ENCODE assay signal across 22 mouse cellular contexts in genomic region chr2:31191765-31192164, GRCm38 (mm10). TPM values are rescaled to one million over a fixed set of nuclear protein-coding genes. Genes with fewer than 3 reads are reported as not detected.
A peak's percentile ranks its signal among the peaks of the same experiment; 100 is the strongest.
DNase-seq lines count a peak whose midpoint lies in the region; ATAC-seq and TF ChIP-seq lines count a peak whose summit lies in the region.
"Had no signal": no experiment of that assay in that cellular context is flagged by ENCODE, and none has a peak within 500 bp of the region (broad histone marks: within the 10 kb centered on the region; RNA-seq: fewer than 3 reads in every experiment).

No protein-coding gene starts in this region.

- peak overlapping the region; percentile 33; the same call in 1 of the 2 replicates for H3K4me2 ChIP-seq in heart, embryonic 12.5 days
- H3K4me2 ChIP-seq in heart, embryonic 15.5 days, result peak overlapping the region; percentile 25
- no peak overlapping the region for H3K4me2 ChIP-seq in myocyte (ENCODE audit: low read depth)
- H3K4me2 ChIP-seq: embryonic facial prominence, embryonic 13.5 days; forebrain, embryonic 13.5 days had no signal

- peak overlapping the region; percentile 37; the same call in 1 of the 2 replicates for H3K9ac ChIP-seq in heart, embryonic 12.5 days
- no peak overlapping the region for H3K9ac ChIP-seq in heart, embryonic 15.5 days
- H3K9ac ChIP-seq: embryonic facial prominence, embryonic 13.5 days; forebrain, embryonic 13.5 days; forebrain, postnatal 0 days had no signal

- peak; percentile 34 to 36 for DNase-seq in heart, adult 18-20 months
- no peak for DNase-seq in heart, postnatal 36 days
- DNase-seq in heart, postnatal 25 days (ENCODE audit: low spot score), result no peak
- no peak for DNase-seq in ovary, postnatal 14 days (ENCODE audit: low spot score)
- DNase-seq: adrenal gland, postnatal 14 days; cerebellum, adult 11-12 months; cerebellum, adult 9-10 months; cerebellum, postnatal 25 days; forebrain, postnatal 0 days; gastrocnemius, postnatal 25 days; kidney, adult 11 months; kidney, adult 9 months had no signal

- no peak for ATAC-seq in heart, embryonic 12.5 days (ENCODE audit: insufficient number of reproducible peaks, low FRiP score)
- no peak for ATAC-seq in heart, embryonic 15.5 days (replicated peaks; ENCODE audit: insufficient number of reproducible peaks, insufficient read depth, low FRiP score, low read depth)
- ATAC-seq: activated CD4-positive, CD25-positive, alpha-beta regulatory T cell, adult 4 months; forebrain, embryonic 13.5 days; forebrain, postnatal 0 days; hindbrain, embryonic 16.5 days; inflammation-experienced regulatory T-cells, adult 6 months; Patski had no signal

- no peaks in the 10 kb centered on the region for H3K27me3 ChIP-seq in heart, embryonic 12.5 days (replicated peaks)
- no peaks in the 10 kb centered on the region for H3K27me3 ChIP-seq in heart, embryonic 15.5 days
- H3K27me3 ChIP-seq in myocyte (ENCODE audit: control insufficient read depth, insufficient read depth, insufficient read length), result no peaks in the 10 kb centered on the region
- H3K27me3 ChIP-seq: CH12.LX; embryonic facial prominence, embryonic 13.5 days; forebrain, embryonic 13.5 days; Patski had no signal

- whole genome bisulfite sequencing in heart, embryonic 12.5 days, result 45% methylated on average over 8 of the region's 8 CpGs
- WGBS in heart, embryonic 15.5 days, result 46% methylated on average over 8 of the region's 8 CpGs

- intact Hi-C loops in heart, postnatal 36 days (cut with DNase I), result no loop called here
- intact Hi-C loops in heart, postnatal 25 days (cut with DNase I), result no loop called here

- H3K27ac ChIP-seq in heart, embryonic 12.5 days (ENCODE audit: poor library complexity, severe bottlenecking), result peak overlapping the region; percentile 95
- peak overlapping the region; percentile 91 for H3K27ac ChIP-seq in heart, embryonic 15.5 days
- H3K27ac ChIP-seq: embryonic facial prominence, embryonic 13.5 days; forebrain, embryonic 13.5 days had no signal

- H3K4me1 ChIP-seq in heart, embryonic 12.5 days (replicated peaks), result peaks cover 41% of the 10 kb centered on the region
- H3K4me1 ChIP-seq in heart, embryonic 15.5 days (replicated peaks), result peaks cover 19% of the 10 kb centered on the region
- H3K4me1 ChIP-seq: embryonic facial prominence, embryonic 13.5 days; forebrain, embryonic 13.5 days had no signal

- H3K36me3 ChIP-seq in heart, embryonic 12.5 days, result peaks cover 76% of the 10 kb centered on the region
- H3K36me3 ChIP-seq in heart, embryonic 15.5 days, result peaks cover 59% of the 10 kb centered on the region
- peaks cover 24% of the 10 kb centered on the region for H3K36me3 ChIP-seq in myocyte (ENCODE audit: control insufficient read depth, insufficient read depth)

- H3K79me2 ChIP-seq in myocyte (ENCODE audit: control insufficient read depth, insufficient read depth), result no peaks in the 10 kb centered on the region

- H3K4me3 ChIP-seq in heart, embryonic 12.5 days, result peak overlapping the region; percentile 1; the same call in 1 of the 2 replicates
- no peak overlapping the region for H3K4me3 ChIP-seq in heart, embryonic 15.5 days
- no peak overlapping the region for H3K4me3 ChIP-seq in myocyte
- H3K4me3 ChIP-seq: embryonic facial prominence, embryonic 13.5 days; forebrain, embryonic 13.5 days had no signal

- H3ac ChIP-seq in myocyte (ENCODE audit: control insufficient read depth, insufficient read length), result no peak overlapping the region

- no peak for TF ChIP-seq POLR2A in myocyte (IDR thresholded peaks at IDR 0.05; ENCODE audit: insufficient read length, low read depth)

- H3K9me3 ChIP-seq in heart, embryonic 12.5 days (replicated peaks), result no peaks in the 10 kb centered on the region
- H3K9me3 ChIP-seq in heart, embryonic 15.5 days (replicated peaks), result no peaks in the 10 kb centered on the region
- H3K9me3 ChIP-seq: embryonic facial prominence, embryonic 13.5 days; forebrain, embryonic 13.5 days had no signal

TF ChIP-seq in myocyte, 11 proteins besides CTCF, POLR2A, EP300 and RAD21:
- no peak for TF ChIP-seq POLR2AphosphoS2 (IDR thresholded peaks at IDR 0.05; ENCODE audit: insufficient read length, low read depth)
- no peak for TF ChIP-seq SRF (IDR thresholded peaks at IDR 0.05; ENCODE audit: control insufficient read depth, insufficient read length, low read depth)
- TF ChIP-seq USF1 (IDR thresholded peaks at IDR 0.05; ENCODE audit: low read depth), result no peak
- no peak for TF ChIP-seq REST (IDR thresholded peaks at IDR 0.05; ENCODE audit: insufficient read depth, insufficient read length)
- TF ChIP-seq E2F4 (IDR thresholded peaks at IDR 0.05; ENCODE audit: insufficient read depth), result no peak
- peak in 2 of 3 experiments; percentile 46 to 86 for TF ChIP-seq MYOG (IDR thresholded peaks at IDR 0.05; ENCODE audit: control insufficient read depth in 1 of 3, insufficient read depth in 1 of 3, insufficient read length in 2 of 3, low read depth in 2 of 3)
- TF ChIP-seq MAX (IDR thresholded peaks at IDR 0.05; ENCODE audit: low read depth), result no peak
- TF ChIP-seq MYOD1 (IDR thresholded peaks at IDR 0.05; ENCODE audit: control insufficient read depth in 1 of 3, insufficient read length in 2 of 3, low read depth in 2 of 3), result peak in 2 of 3 experiments; percentile 43 to 85
- no peak for TF ChIP-seq TCF12 (IDR thresholded peaks at IDR 0.05; ENCODE audit: insufficient read depth, poor library complexity, severe bottlenecking)
- no peak for TF ChIP-seq TCF3 (IDR thresholded peaks at IDR 0.05; ENCODE audit: insufficient read length, low read depth)
- no peak for TF ChIP-seq CEBPB (IDR thresholded peaks at IDR 0.05; ENCODE audit: insufficient read depth, poor library complexity, severe bottlenecking)

RNA-seq across cellular contexts. Expression of gene Gpr107, which starts 39.6 kb away (rescaled TPM):
- 10 to 100 TPM; 26.2 to 27.4 TPM for total RNA-seq in heart, adult 18-20 months (2021)
- 10 to 100 TPM; 30.3 to 38.7 TPM for total RNA-seq in heart, postnatal 36 days (2021)
- 37.4 and 40.4 TPM in 2 replicates for polyA plus RNA-seq in heart, embryonic 12.5 days (2016; fragmentation: Nextera tagmentation; extraction: Ambion mirVana)
- 10 to 100 TPM; 33.1 to 35.1 TPM for total RNA-seq in heart, postnatal 25 days (2021)
- polyA plus RNA-seq in heart, embryonic 15.5 days (2015; fragmentation: Nextera tagmentation; extraction: Ambion mirVana), result 26.4 and 31.0 TPM in 2 replicates
- 35.2 TPM for polyA plus RNA-seq in myocyte (2012; fragmentation: generic; extraction: Trizol)

RNA-seq across cellular contexts. Expression of gene Fnbp1, which starts 50.0 kb away (rescaled TPM):
- 10 to 100 TPM; 52.3 to 62.0 TPM for total RNA-seq in heart, adult 18-20 months (2021)
- total RNA-seq in heart, postnatal 36 days (2021), result 10 to 100 TPM; 51.7 to 57.9 TPM
- polyA plus RNA-seq in heart, embryonic 12.5 days (2016; fragmentation: Nextera tagmentation; extraction: Ambion mirVana), result 21.4 and 23.8 TPM in 2 replicates
- total RNA-seq in heart, postnatal 25 days (2021), result 10 to 100 TPM; 50.0 to 53.4 TPM
- 16.0 and 21.8 TPM in 2 replicates for polyA plus RNA-seq in heart, embryonic 15.5 days (2015; fragmentation: Nextera tagmentation; extraction: Ambion mirVana)
- 10.6 TPM for polyA plus RNA-seq in myocyte (2012; fragmentation: generic; extraction: Trizol)

RNA-seq across cellular contexts. Expression of gene Ncs1, which starts 53.9 kb away (rescaled TPM):
- total RNA-seq in heart, adult 18-20 months (2021), result 10 to 100 TPM; 12.2 to 12.7 TPM
- 10 to 100 TPM in 1 of 2 experiments, 1 to 10 TPM in 1; 9.5 to 10.5 TPM for total RNA-seq in heart, postnatal 36 days (2021)
- 51.7 and 52.8 TPM in 2 replicates for polyA plus RNA-seq in heart, embryonic 12.5 days (2016; fragmentation: Nextera tagmentation; extraction: Ambion mirVana)
- total RNA-seq in heart, postnatal 25 days (2021), result 10 to 100 TPM; 11.3 to 11.6 TPM
- polyA plus RNA-seq in heart, embryonic 15.5 days (2015; fragmentation: Nextera tagmentation; extraction: Ambion mirVana), result 33.7 and 35.1 TPM in 2 replicates
- 36.1 TPM for polyA plus RNA-seq in myocyte (2012; fragmentation: generic; extraction: Trizol)

Comparison
In these comparisons a context has a peak if more than half of its experiments do, and no peak if none do; other contexts are left out.
1. DNase-seq: peak in heart, adult 18-20 months (2 of 2); none in heart, postnatal 36 days (0 of 2), heart, postnatal 25 days (single experiment) and ovary, postnatal 14 days (single experiment).